Mouse (Mus musculus) megakaryocyte-erythroid progenitor cell, adult 5-6 weeks (primary cell): Measurements from ENCODE around the gene Peak1. TPM values are rescaled to one million over a fixed set of nuclear protein-coding genes. Genes with fewer than 3 reads are reported as not detected.

Source experiments
- ATAC-seq: replicated peaks from 2 replicates; pipeline ENCODE4 v1.8.0; 2016; ENCODE audit warnings: mild to moderate bottlenecking, inconsistent platforms; ENCODE audit not compliant: severe bottlenecking, poor library complexity, low FRiP score, low TSS enrichment
- total RNA-seq, 2 experiments: library from RNA; stranded (forward) in 1 of 2; stranded (reverse) in 1 of 2; fragments of 200-1000, 215-1000 nt in 1 of 2; fragments of >200 nt in 1 of 2; fragmentation: Nextera tagmentation in 1 of 2; gene quantifications; 2 replicates each; pipeline ENCODE4 v1.2.3; 2014 to 2017

Gene Peak1
- total RNA-seq, 2 experiments from 2014 or later = 14.1 to 14.4 TPM

DNA sequence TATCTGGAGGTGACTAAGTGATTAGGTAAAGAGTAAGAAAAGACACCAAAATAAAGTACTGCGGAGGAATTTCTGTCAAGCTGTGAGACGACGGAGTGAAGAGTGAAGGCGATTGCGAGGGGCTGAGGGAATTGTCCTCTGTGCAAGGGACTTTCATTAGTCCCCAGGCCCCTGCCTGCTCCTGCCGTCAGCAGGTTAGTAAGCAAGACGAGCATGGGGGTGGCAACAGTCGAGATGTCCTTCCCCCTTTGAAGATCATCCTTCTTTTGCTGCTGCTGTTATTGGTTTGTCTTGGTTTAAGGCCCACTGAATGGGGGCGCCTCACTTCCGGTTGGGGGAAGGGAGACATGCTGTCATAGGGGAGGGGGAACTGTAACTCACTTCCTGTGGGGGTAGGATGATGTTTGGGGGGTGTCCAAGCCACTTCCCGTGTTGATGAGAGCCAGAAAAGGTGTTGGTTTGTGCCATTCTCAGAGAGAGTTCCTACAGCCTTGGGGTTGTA, 922 bp upstream of the Peak1 start:
- ATAC-seq = peak; percentile 64

DNA sequence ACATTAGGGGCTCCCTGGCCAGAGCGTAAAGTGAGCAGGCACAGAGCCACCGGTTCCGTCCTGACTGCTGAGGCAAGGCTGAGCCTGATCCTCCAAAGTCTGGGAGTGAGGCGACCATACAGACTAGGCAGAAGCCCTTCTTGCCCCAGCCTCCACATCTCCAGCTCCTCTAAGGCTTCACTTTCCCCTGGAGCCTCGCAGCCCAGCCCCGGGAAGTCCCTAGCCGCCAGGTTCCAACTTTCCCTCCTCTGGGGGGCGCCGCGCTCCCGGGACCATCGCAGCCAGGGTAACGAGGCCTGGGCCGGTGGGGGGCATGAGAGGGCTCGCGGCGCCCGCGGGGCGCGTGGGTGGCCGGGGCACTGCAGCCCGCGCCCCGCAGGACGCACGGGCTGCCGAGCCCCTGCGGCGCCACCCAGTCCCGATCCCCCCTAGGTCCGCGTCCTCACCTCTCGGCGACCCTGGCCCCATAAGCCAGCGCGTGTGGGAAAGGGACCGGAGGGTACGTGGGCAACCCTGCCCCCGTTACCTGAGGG, 386 bp downstream of the Peak1 start:
- peak; percentile 24; the same call in 1 of the 2 replicates for ATAC-seq

DNA sequence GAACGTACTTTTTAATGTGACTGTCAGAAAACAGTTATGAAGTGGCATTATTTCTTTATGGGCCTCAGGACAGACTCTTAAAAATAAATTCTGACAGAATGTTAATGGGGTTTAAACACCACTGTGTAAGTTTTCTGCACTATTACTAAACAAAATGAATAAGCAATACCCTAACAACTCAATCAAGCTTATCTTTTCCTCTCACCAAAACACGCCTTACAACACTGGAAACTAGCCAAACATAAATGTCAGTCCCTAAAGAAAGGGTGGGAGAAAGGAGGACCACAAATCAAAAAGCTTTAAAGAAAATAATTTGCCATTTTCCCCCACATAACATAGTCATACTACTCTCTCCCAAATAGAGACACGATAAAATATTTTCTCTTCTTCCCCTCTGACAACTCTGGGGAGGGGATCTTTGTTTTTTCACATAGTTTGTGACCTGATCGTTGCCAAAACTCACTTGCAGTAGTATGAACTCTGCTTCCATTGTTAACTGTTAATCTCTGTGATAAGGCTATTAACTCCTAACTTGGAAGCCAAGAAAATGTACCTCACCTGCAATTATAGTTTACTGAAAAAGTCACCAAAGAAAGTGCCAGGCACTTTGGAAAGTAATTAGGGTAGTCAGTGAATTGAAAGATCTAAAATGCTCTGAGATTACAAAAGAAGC, 1.8 kb downstream of the Peak1 start:
- ATAC-seq = no peak

DNA sequence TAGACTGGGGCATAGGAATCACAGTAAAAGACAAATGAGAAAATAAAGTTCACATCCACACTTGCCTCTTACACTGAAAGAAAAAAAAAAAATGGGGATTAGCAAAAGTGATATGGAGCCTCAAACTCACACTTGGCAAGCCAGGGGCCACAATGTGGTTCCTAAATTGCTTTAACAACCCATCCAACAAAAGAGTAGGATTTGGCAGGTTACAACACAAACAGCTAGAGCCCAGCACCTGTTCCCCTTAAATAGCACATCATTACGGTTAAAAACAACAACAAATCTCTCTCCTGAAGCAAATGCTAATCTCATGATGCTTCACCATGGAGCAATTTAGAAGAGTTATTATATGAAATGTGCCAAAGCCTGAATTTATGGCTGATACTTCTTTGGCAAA, 2.5 kb downstream of the Peak1 start:
- ATAC-seq = no peak

DNA sequence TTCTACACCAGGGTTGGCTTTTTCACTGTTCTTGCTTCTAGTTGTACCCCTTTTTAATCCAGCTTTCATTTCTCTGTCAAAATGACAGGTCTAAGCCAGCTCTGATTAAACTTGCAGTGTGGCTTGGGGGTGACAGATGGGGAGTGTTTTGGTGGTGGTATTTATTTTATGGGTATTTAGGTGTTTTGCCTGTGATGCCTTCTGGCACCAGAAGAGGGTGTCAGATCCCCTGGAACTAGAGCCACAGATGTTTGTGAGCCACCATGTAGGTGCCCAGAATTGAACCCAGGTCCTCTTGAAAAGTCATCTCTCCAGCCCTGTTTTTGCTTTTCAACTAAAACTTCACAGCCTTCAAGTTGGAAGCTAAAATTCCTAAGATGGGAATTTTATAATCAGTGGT, 3.5 kb downstream of the Peak1 start:
- no peak for ATAC-seq

DNA sequence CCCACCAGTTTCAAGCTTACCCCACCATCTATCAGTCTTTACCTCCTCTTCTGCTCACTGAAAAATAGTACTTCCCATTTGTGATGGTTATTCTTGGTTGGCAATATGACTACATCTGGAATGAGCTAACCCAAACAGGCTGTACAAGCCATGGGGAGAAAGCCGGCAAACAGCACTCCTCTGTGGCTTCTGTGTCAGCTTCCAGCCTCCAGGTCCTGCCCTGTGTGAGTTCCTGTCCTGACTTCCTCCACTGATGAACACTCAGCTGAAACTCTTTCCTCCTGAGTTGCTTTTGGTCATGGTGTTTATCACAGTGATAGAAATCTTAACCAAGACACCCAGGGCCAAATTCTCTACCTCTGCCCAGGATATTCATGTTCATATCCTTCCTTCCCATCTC, 5.2 kb downstream of the Peak1 start:
- no peak for ATAC-seq

DNA sequence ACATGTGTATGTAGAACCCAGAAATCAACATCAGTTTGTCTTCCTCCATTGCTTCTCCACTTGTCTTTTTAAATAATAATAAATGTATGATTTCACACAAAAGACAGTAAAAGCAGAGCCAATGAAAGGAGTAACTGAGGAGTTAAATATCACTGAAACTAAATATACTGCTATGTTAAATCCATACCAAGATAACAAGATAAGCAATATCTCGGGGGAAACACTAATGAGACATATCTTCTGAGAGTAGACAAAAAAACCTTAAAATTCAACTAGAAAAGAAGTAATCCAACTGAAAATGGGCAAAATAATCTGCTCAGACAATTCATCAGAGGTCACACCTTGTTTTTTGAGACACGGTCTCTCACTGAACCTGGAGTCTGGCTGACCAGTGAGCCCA, 7.9 kb downstream of the Peak1 start:
- ATAC-seq = no peak

DNA sequence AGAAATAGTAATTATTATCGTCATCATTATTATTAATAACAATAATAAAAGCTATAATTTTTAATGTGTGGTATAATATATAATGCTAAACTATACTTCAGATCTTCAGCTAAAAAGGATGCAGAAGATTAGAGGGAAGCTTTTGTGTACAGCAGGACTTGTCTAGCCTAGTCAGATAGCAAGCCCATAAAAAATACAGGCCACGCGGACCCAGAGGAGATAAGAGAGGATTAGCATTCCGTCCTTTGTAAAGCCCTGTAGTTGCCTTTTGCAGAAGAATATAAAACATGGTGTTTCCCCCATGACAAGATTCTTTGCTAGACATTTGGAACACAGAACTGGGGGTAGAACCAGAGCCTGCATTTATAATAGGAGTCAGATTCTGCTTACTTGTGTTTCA, 13.2 kb downstream of the Peak1 start:
- ATAC-seq = no peak; the same call in 1 of the 2 replicates

DNA sequence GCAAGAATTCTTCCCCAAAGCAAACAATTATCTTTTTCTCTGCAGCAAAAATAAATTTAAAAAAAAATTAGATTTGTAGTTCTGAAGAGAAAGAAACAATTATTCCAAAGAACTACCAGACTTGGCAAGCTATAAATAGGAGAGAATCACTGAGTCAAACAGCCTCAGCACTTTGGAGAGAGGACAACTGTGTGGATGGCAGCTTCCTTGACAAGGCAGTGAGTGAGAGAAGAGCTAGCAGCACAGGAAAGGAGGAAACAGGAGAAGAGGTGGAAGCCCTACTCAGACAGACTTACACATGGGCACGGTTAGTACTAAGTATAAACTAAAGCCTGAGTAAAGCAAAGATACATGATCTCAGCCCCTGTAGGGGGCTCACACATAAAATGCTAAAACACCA, 21.6 kb downstream of the Peak1 start:
- no peak for ATAC-seq

DNA sequence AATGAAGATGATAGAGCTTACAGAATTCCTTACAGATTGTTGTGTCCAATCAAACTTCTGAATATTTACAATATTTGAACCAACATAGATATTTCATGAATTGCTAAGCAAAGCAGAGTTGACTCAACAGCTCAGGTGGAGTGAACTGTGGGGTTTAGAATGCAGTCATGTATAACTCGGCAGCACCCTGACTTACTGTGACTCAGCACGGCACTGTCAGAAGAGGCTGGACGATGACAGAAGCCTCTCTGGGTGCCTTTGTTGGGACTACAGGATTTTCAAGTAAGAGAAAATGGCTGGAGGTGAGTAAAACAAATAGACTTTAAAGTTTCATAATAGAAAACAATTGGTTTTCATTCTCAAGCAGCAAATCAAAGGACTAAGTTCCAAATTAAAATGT, 25.0 kb downstream of the Peak1 start:
- ATAC-seq = no peak

DNA sequence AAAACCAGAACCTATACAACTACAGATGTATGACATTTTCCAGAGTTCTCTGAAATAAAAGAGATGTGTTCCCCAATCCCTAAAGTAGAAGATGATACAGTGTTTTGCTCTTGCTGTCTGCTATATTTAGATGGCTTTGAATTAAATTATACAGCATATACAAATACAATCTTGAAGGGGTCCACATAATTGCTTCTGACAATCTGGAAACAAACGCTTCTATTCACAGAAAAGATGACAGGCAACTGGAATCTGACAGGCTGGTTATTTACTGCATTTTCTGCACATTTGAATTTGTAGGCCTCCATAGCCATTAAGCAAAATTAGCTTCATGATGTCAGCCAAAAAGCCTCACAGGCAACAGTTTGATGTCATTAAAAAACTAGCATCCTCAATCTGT, 35.1 kb downstream of the Peak1 start:
- ATAC-seq = no peak

DNA sequence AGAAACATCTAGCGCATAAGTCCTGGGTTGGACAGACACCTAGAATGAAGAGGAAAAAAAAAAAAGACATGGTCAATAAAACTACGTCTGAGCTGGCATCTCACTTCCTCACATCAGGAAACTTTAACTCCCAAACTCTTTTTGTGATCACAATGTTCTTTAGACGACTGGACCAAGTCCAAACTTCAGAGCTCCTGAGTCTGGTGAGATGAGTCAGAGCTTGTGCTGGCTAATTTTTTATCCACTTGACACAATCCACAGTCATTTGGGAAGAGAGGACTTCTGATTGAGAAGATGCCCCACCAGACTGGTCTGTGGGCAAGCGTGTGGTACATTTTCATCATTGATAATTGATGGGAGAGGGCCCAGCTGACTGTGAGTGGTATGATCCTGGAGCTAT, 43.5 kb downstream of the Peak1 start:
- no peak for ATAC-seq

DNA sequence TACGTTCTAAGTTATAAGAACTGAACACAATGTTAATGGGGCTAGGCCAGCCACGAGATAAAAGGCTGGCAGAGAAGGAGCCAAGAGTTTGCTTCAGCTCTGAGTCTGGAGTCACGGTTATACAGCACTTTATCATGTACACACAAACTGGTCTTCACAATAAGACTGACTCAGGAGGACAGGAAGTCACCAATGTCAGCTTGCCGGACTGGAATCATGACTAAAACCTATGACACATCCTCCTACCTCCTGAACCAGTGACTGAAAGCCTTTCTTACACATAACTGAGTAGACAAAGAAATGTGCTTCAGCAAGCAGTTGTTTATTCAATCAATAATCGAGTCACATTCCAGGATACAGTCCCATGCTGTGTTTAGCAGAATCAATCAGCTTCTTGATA, 47.2 kb downstream of the Peak1 start:
- ATAC-seq = peak; percentile 77

DNA sequence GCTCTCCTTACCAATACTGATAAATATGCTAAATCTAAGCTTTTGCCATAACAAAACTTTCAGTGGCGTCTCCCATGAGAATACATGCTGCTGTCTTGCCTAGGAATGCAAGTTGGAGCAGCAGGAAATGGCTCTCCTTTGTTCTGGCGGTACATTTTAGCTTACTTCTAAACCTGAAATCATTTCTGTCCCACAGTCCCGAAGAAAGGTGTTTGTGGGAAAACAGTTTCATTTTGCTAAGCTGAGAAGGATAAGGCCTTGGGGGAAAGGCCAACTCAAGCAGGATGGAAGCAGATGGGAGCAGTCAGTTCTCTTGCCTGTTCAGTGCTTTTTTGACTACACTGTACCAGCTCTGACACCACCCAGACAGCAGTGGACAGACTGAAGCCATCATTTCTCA, 49.1 kb downstream of the Peak1 start:
- ATAC-seq = no peak

DNA sequence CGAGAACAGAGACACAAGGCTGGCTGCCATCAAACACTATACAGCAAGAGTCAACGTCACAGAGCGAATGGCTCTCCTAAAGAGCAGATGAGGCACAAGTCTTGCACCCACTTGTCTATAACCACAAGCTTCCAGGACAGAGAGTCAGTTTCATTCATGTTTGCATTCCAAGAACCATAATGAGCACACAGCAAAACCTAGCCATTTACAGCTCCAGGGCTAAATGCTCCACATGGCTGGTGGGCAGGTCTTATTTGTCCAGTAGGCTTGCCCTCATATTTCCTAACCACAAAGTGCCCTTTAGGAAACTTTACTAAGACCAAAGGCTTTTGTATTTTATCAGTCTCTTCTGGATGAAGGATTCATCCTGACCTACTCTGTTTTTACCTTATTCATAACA, 54.6 kb downstream of the Peak1 start:
- ATAC-seq = no peak

DNA sequence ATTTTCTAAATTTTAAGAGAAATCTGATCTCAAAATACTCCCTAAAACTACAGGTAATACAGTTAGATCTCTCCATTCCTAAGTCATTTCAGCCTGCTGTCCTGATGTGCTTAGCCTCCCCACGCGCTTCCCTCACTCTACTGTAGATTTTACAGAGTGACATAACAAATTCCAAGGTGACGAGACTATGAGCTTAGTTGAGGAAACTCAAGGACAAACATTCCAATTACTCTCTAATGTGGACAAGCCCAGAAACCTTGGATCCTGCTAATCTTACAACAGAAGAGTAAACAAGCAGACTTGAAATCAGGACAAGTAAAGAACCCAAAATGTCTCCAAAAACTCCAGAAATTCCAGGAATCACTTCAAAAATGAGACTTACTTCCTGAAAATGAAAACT, 58.6 kb downstream of the Peak1 start:
- ATAC-seq = no peak

DNA sequence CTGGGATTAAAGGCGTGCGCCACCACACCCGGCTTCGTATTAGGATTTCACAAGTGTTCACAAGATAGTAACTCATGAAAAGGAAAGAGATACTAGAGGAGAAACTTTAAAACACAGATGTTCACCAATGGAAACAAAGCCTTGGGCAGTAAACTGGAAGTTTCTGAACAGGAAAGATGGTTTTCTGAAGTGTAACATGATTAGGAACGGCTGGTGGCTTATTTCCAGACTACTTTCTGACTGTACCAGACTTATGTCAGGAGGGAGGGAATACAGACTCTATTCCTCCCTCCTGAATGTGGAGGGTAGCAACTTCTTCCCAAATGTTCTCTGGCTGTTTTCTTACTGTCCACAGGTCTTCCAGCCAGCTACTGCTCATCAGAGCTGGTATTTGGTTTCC, 62.7 kb downstream of the Peak1 start:
- no peak for ATAC-seq

DNA sequence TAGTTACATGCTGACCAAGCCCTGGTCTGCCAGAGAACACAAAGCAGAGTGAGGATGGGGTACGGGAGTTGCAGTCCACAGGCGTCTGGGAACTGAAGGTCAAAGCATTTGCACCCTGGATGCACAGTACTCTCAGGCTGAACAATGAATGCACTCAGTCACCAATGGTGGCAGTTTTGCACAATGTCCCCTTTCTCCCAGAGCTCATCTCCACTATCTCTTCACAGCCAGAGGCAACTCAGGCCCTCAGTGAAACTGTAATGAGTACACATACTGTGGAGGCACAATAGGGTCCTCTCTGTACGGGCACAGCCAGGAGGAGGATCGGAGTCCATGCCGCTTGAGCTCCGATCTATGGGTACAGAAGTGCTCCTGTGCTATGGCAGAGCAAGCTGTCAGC, 71.5 kb downstream of the Peak1 start:
- ATAC-seq = no peak

DNA sequence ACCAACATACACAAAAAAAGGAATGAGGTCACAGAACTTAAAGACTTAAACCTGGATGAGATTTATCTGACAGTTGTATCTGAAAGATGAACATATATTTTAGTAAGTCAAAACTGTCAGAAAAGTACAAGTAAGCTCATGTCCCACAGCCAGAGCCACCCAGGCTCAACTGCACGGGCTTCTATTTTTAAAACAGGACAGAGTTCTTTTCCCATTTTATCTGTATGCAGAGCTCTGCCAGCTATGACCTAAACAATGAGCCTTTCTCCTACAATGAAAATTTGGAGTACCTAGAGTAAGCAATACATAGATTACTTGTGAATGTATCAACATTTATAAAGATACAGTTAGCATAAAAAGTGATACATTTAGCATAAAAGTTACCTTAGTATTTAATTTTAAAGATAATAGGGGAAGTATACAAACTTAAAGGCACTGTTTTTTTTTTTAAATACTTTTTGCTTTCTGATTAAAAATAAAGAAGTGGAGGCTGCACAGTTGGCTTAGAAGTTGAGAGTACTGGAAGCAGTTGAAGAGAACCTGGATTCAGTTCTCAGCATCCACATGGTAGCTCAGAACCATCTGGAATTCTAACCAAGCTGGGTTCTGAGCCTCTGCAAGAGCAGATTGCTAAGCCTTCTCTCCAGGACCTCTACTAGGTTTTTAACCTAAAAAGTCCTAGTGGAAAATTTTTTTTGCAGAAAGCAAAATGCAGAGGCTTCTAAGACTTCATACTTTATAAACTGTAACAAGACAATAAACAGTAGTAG, 78.3 kb downstream of the Peak1 start:
- no peak for ATAC-seq

DNA sequence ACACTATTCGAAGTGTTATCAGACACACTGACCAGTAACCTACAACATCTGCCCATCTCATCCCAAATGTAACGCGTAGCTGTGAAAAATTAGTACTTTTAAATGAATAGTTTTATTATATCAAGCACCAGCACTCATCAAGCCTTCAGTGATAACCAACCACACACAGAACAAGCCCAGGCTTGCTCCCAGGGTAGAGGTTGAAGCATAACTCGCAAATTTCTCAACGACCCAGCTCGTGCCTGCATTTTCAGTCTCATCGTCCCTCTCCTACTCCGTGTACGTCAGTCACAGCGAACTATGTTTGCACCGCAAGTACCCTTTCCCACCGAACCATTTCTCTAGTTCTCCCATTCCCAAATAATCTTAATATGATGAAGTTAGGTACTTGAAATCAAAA, 83.5 kb downstream of the Peak1 start:
- ATAC-seq = no peak

DNA sequence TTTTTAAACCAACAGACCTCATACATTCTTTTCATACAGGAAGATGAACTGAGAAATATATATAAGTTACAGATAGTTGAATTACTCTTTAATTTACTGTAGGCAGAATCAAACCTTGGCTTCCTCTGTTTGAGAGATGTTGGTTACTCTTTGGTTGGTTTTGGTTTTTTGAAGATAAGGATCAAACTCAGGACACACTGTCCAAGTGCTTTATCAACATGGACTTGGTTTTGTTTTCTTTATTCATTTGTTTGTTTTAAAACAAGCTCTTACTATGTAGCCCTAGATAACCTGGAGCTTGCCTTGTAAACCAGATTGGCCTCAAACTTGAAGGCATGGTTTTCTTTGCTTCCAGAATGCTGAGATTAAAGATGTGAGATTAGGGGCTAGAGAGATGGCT, 85.1 kb downstream of the Peak1 start:
- ATAC-seq = no peak
